Mouse (Mus musculus) myocyte (in vitro differentiated cells): ENCODE results near the gene Lif. TPM values are rescaled to one million over a fixed set of nuclear protein-coding genes. Genes with fewer than 3 reads are reported as not detected.

Experiments
- H3K27me3 ChIP-seq: one replicate; pipeline ENCODE4 v1.6.1; 2011; ENCODE audit not compliant: control insufficient read depth, insufficient read depth, insufficient read length
- H3K36me3 ChIP-seq: one replicate; pipeline ENCODE4 v1.6.1; 2011; ENCODE audit not compliant: control insufficient read depth, insufficient read depth
- H3K4me2 ChIP-seq: one replicate; pipeline ENCODE4 v1.6.1; 2011; ENCODE audit warnings: low read depth, control low read depth
- H3K4me3 ChIP-seq: one replicate; pipeline ENCODE4 v1.5.1; 2011; ENCODE audit warnings: mild to moderate bottlenecking, control low read depth, moderate library complexity
- H3K79me2 ChIP-seq: one replicate; pipeline ENCODE4 v1.6.1; 2011; ENCODE audit not compliant: control insufficient read depth, insufficient read depth
- H3ac ChIP-seq: one replicate; pipeline ENCODE4 v1.6.1; 2011; ENCODE audit not compliant: control insufficient read depth, insufficient read length
- CEBPB ChIP-seq: IDR thresholded peaks from 2 replicates; pipeline ENCODE4 v1.6.1; 2011; ENCODE audit warnings: mild to moderate bottlenecking, moderate library complexity; ENCODE audit not compliant: poor library complexity, insufficient read depth, severe bottlenecking
- E2F4 ChIP-seq: IDR thresholded peaks from one replicate; pipeline ENCODE4 v1.6.1; 2011; ENCODE audit warnings: mild to moderate bottlenecking, control low read depth, moderate library complexity; ENCODE audit not compliant: insufficient read depth
- MAX ChIP-seq: IDR thresholded peaks from one replicate; pipeline ENCODE4 v1.6.1; 2011; ENCODE audit warnings: low read depth, mild to moderate bottlenecking, control low read depth
- MYOD1 ChIP-seq, 3 experiments: IDR thresholded peaks; one replicate each; pipeline ENCODE4 v1.6.1; 2011; ENCODE audit warnings: control low read depth in 2 of 3, low read depth in 2 of 3, mild to moderate bottlenecking in 2 of 3, moderate library complexity in 1 of 3; ENCODE audit not compliant: insufficient read length in 2 of 3, control insufficient read depth in 1 of 3
- MYOG ChIP-seq, 3 experiments: IDR thresholded peaks; one replicate each; pipeline ENCODE4 v1.6.1; 2011; ENCODE audit warnings: control low read depth in 2 of 3, low read depth in 2 of 3, mild to moderate bottlenecking in 2 of 3; ENCODE audit not compliant: insufficient read length in 2 of 3, control insufficient read depth in 1 of 3, insufficient read depth in 1 of 3
- POLR2A ChIP-seq: IDR thresholded peaks from one replicate; pipeline ENCODE4 v1.6.1; 2011; ENCODE audit warnings: low read depth, mild to moderate bottlenecking, control low read depth, moderate library complexity; ENCODE audit not compliant: insufficient read length
- POLR2AphosphoS2 ChIP-seq: IDR thresholded peaks from one replicate; pipeline ENCODE4 v1.6.1; 2011; ENCODE audit warnings: low read depth, control low read depth; ENCODE audit not compliant: insufficient read length
- REST ChIP-seq: IDR thresholded peaks from one replicate; pipeline ENCODE4 v1.6.1; 2011; ENCODE audit warnings: mild to moderate bottlenecking, control low read depth, moderate library complexity; ENCODE audit not compliant: insufficient read depth, insufficient read length
- SRF ChIP-seq: IDR thresholded peaks from one replicate; pipeline ENCODE4 v1.6.1; 2011; ENCODE audit warnings: low read depth; ENCODE audit not compliant: control insufficient read depth, insufficient read length
- TCF12 ChIP-seq: IDR thresholded peaks from one replicate; pipeline ENCODE4 v1.6.1; 2011; ENCODE audit warnings: mild to moderate bottlenecking, control low read depth; ENCODE audit not compliant: poor library complexity, insufficient read depth, severe bottlenecking
- TCF3 ChIP-seq: IDR thresholded peaks from one replicate; pipeline ENCODE4 v1.6.1; 2011; ENCODE audit warnings: low read depth, control low read depth; ENCODE audit not compliant: insufficient read length
- USF1 ChIP-seq: IDR thresholded peaks from one replicate; pipeline ENCODE4 v1.6.1; 2011; ENCODE audit warnings: low read depth, mild to moderate bottlenecking, control low read depth, moderate library complexity
- polyA plus RNA-seq: library from polyadenylated mRNA; unstranded; fragments of >200 nt; fragmentation: generic; extraction: Trizol; gene quantifications from one replicate; pipeline ENCODE4 v1.2.1, GENCODE M21; 2012; ENCODE audit warnings: missing spikeins

Gene Lif
- polyA plus RNA-seq, 1 experiment, result 5.2 TPM

GRCm38 (mm10) chr11:4251376-4251775, 6.0 kb upstream of the Lif start:
- H3ac ChIP-seq, result no peak overlapping the region
- no peaks in the 10 kb centered on the region for H3K27me3 ChIP-seq
- TF ChIP-seq CEBPB (no peak), MYOG (IDR thresholded peaks at IDR 0.05; ENCODE audit: control insufficient read depth in 1 of 3, insufficient read depth in 1 of 3, insufficient read length in 2 of 3, low read depth in 2 of 3) (peak in 1 of 3 experiments; percentile 10), MYOD1 (IDR thresholded peaks at IDR 0.05; ENCODE audit: control insufficient read depth in 1 of 3, insufficient read length in 2 of 3, low read depth in 2 of 3) (peak in 1 of 3 experiments; percentile 25), TCF12 (no peak)
- no peaks in the 10 kb centered on the region for H3K36me3 ChIP-seq
- H3K4me2 ChIP-seq, result no peak overlapping the region
- H3K79me2 ChIP-seq, result no peaks in the 10 kb centered on the region
- H3K4me3 ChIP-seq, result no peak overlapping the region

DNA sequence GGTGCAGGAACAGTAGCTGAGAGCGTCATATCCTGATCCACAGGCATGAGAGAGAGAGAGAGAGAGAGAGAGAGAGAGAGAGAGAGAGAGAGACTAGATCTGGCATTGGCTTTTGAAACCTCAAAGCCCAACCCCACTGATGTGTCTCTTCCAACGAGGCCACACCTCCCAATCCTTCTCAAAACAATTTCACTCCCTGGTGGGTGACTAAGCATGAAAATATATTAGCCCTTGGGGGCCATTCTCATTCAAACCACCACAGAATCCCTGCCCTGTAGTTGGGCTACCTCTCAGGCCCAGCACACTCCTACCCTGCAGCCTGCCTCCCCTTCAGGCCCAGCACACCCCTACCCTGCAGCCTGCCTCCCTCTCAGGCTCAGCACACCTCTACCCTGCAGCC, 4.5 kb upstream of the Lif start:
- H3K27me3 ChIP-seq, result no peaks in the 10 kb centered on the region
- no peak overlapping the region for H3K4me3 ChIP-seq
- H3K36me3 ChIP-seq, result no peaks in the 10 kb centered on the region
- no peaks in the 10 kb centered on the region for H3K79me2 ChIP-seq
- no peak overlapping the region for H3ac ChIP-seq
- H3K4me2 ChIP-seq, result no peak overlapping the region
- TF ChIP-seq SRF (no peak), POLR2A (no peak), CEBPB (no peak), E2F4 (no peak), REST (no peak), USF1 (no peak), TCF12 (no peak), MYOG (IDR thresholded peaks at IDR 0.05; ENCODE audit: control insufficient read depth in 1 of 3, insufficient read depth in 1 of 3, insufficient read length in 2 of 3, low read depth in 2 of 3) (no peak), MAX (no peak), POLR2AphosphoS2 (no peak), MYOD1 (IDR thresholded peaks at IDR 0.05; ENCODE audit: control insufficient read depth in 1 of 3, insufficient read length in 2 of 3, low read depth in 2 of 3) (no peak), TCF3 (no peak)

DNA sequence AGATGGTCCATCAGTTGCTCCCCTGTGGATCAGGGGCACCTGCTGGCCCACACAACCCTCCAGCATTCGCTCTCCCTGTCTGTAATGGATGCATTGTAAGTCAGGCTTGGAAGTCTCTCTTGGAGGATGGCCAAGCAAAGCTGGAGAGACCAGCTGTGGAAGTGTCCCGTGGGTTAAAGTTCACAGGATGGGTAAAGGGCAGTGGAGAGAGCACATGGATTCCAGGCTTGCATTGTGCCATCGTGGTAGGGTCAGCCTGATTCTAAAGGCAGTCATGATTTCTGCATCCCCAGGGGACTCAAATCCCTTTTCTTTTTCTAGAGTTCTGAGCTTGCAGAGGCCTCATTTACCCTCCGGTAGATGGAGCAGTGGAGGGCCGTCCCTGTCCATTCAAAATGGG, 399 bp downstream of the Lif start:
- Histone ChIP-seq H3K4me2 (no peak overlapping the region), H3K79me2 (no peaks in the 10 kb centered on the region), H3ac (no peak overlapping the region), H3K36me3 (no peaks in the 10 kb centered on the region), H3K4me3 (no peak overlapping the region), H3K27me3 (no peaks in the 10 kb centered on the region)
- no peak for TF ChIP-seq USF1

GRCm38 (mm10) chr11:4258657-4259082, 1.3 kb downstream of the Lif start:
- Histone ChIP-seq H3K79me2 (no peaks in the 10 kb centered on the region), H3K4me3 (no peak overlapping the region), H3K36me3 (no peaks in the 10 kb centered on the region), H3ac (no peak overlapping the region), H3K27me3 (no peaks in the 10 kb centered on the region), H3K4me2 (peak overlapping the region; percentile 72)
- TF ChIP-seq SRF (no peak), REST (no peak), POLR2A (no peak), MAX (no peak), POLR2AphosphoS2 (no peak), E2F4 (no peak), CEBPB (no peak), MYOG (IDR thresholded peaks at IDR 0.05; ENCODE audit: control insufficient read depth in 1 of 3, insufficient read depth in 1 of 3, insufficient read length in 2 of 3, low read depth in 2 of 3) (no peak), TCF3 (no peak), MYOD1 (IDR thresholded peaks at IDR 0.05; ENCODE audit: control insufficient read depth in 1 of 3, insufficient read length in 2 of 3, low read depth in 2 of 3) (no peak), TCF12 (no peak), USF1 (no peak)

GRCm38 (mm10) chr11:4260463-4261187, 3.3 kb downstream of the Lif start:
- H3K4me3 ChIP-seq, result no peak overlapping the region
- H3K79me2 ChIP-seq, result no peaks in the 10 kb centered on the region

More at GRCm38 (mm10) chr11:4260463-4261187, 3.3 kb downstream of the Lif start:
- H3K4me2 ChIP-seq, result peak overlapping the region; percentile 50
- H3K36me3 ChIP-seq, result no peaks in the 10 kb centered on the region
- H3K27me3 ChIP-seq, result no peaks in the 10 kb centered on the region
- no peak overlapping the region for H3ac ChIP-seq
- TF ChIP-seq POLR2AphosphoS2, result no peak
- no peak for TF ChIP-seq CEBPB
- no peak for TF ChIP-seq E2F4
- no peak for TF ChIP-seq USF1
- no peak for TF ChIP-seq MYOD1 (IDR thresholded peaks at IDR 0.05; ENCODE audit: control insufficient read depth in 1 of 3, insufficient read length in 2 of 3, low read depth in 2 of 3)
- no peak for TF ChIP-seq MAX
